Mouse (Mus musculus) layer of hippocampus, adult 8-10 months (tissue): Measurements from ENCODE around the gene Gm4305. TPM values are rescaled to one million over a fixed set of nuclear protein-coding genes. Genes with fewer than 3 reads are reported as not detected.
"Not testable (repeated sequence)": the region's sequence is repeated elsewhere in the genome, so short reads cannot be mapped to it uniquely, and the experiment has no call there.

Source experiments
- DNase-seq, 2 experiments: peaks; one replicate each; pipeline ENCODE4 v3.0.0; 2022; ENCODE audit warnings: low spot score in 2 of 2
- total RNA-seq, 4 experiments: library from RNA; stranded (reverse); gene quantifications; 2 replicates each; pipeline ENCODE4 v1.2.4; 2022

Gm4305 gene
- not detected for total RNA-seq

DNA sequence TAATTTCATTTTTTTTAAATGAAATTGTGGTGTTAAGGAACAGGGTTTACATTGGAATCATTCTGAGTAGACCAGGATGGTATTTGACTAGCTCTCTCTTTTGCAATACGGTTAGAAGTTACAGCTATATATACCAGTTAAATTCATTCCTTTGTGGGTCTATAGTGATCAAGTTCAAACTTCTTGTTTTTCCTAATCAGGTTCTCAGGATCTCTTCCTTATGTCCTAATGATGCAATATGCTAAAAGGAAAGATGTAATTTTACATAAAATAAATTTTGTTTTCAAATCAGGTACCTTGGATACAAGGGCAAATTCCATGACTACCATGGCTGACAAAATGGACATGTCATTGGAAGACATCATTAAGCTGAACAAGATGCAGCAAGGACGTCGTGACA, at the start of gene Gm4305:
Gene Gm4305 (plus strand): TSS at position 301 of the 400 bp plus-strand sequence.
- not testable (repeated sequence) for DNase-seq

DNA sequence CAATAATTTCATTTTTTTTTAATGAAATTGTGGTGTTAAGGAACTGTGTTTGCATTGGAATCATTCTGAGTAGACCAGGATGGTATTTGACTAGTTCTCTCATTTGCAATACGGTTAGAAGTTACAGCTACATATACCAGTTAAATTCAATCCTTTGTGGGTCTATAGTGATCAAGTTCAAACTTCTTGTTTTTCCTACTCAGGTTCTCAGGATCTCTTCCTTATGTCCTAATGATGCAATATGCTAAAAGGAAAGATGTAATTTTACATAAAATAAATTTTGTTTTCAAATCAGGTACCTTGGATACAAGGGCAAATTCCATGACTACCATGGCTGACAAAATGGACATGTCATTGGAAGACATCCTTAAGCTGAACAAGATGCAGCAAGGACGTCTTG, 15.5 kb upstream of the Gm4305 start, which contains the start of gene Gm4301:
Gene Gm4301 (plus strand): TSS at position 301 of the 400 bp plus-strand sequence.
- not testable (repeated sequence) for DNase-seq

DNA sequence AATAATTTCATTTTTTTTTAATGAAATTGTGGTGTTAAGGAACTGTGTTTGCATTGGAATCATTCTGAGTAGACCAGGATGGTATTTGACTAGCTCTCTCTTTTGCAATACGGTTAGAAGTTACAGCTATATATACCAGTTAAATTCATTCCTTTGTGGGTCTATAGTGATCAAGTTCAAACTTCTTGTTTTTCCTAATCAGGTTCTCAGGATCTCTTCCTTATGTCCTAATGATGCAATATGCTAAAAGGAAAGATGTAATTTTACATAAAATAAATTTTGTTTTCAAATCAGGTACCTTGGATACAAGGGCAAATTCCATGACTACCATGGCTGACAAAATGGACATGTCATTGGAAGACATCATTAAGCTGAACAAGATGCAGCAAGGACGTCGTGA, 10.4 kb upstream of the Gm4305 start, which contains the start of gene Gm4302:
Gene Gm4302 (plus strand): TSS at position 301 of the 400 bp plus-strand sequence.
- not testable (repeated sequence) for DNase-seq

DNA sequence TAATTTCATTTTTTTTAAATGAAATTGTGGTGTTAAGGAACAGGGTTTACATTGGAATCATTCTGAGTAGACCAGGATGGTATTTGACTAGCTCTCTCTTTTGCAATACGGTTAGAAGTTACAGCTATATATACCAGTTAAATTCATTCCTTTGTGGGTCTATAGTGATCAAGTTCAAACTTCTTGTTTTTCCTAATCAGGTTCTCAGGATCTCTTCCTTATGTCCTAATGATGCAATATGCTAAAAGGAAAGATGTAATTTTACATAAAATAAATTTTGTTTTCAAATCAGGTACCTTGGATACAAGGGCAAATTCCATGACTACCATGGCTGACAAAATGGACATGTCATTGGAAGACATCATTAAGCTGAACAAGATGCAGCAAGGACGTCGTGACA, 5.2 kb upstream of the Gm4305 start, which contains the start of gene Gm4303:
Gene Gm4303 (plus strand): TSS at position 301 of the 400 bp plus-strand sequence.
- DNase-seq, result not testable (repeated sequence)

DNA sequence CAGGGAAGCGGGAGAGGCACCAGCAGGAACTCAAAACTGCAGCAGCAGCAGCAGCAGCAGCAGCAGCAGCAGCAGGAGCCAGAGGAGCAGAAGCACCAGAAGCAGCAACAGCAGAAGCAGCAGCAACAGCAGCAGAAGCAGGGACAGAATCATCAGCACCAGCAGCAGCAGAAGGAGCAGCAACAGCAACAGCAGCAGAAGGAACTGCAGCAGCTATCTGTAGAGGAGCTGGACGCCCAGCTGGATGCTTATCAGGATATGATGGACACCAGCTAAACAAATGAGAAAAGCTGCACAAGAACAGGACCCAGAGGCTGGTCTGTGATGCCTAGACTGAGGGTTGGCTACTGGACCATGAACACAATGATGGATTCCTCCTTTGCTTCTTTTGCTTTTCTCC, 5.9 kb downstream of the Gm4305 start:
- DNase-seq, result peak; percentile 1 to 2

DNA sequence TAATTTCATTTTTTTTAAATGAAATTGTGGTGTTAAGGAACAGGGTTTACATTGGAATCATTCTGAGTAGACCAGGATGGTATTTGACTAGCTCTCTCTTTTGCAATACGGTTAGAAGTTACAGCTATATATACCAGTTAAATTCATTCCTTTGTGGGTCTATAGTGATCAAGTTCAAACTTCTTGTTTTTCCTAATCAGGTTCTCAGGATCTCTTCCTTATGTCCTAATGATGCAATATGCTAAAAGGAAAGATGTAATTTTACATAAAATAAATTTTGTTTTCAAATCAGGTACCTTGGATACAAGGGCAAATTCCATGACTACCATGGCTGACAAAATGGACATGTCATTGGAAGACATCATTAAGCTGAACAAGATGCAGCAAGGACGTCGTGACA, 10.1 kb downstream of the Gm4305 start, which contains the start of gene Gm4307:
Gene Gm4307 (plus strand): TSS at position 301 of the 400 bp plus-strand sequence.
- DNase-seq, result not testable (repeated sequence)

DNA sequence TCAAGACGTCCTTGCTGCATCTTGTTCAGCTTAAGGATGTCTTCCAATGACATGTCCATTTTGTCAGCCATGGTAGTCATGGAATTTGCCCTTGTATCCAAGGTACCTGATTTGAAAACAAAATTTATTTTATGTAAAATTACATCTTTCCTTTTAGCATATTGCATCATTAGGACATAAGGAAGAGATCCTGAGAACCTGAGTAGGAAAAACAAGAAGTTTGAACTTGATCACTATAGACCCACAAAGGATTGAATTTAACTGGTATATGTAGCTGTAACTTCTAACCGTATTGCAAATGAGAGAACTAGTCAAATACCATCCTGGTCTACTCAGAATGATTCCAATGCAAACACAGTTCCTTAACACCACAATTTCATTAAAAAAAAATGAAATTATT, 31.6 kb downstream of the Gm4305 start, which contains the start of gene Gm4312:
Gene Gm4312 (minus strand): TSS at position 101 of the 400 bp plus-strand sequence.
- DNase-seq, result not testable (repeated sequence)

Other genes starting within 250 kb of the Gm4305 start
- gene Gm4301, start 15.4 kb upstream of the Gm4305 start, total RNA-seq, result not detected
- gene Gm4302, start 10.3 kb upstream of the Gm4305 start, total RNA-seq, result not detected
- not detected for gene Gm4303, start 5.1 kb upstream of the Gm4305 start, total RNA-seq
- gene Gm4307, start 10.2 kb downstream of the Gm4305 start, total RNA-seq, result not detected
- not detected for gene Gm4312, start 31.5 kb downstream of the Gm4305 start, total RNA-seq
- gene Tmtc3, start 136.3 kb downstream of the Gm4305 start, total RNA-seq, result 10 to 100 TPM; 10.2 to 15.6 (median 12.9) TPM
- gene Cep290, start 136.5 kb downstream of the Gm4305 start, total RNA-seq, result 10 to 100 TPM; 14.0 to 16.3 (median 14.6) TPM
- 10 to 100 TPM; 25.1 to 30.2 (median 26.5) TPM for gene 4930430F08Rik, start 239.3 kb downstream of the Gm4305 start, total RNA-seq
- not detected for gene 1700017N19Rik, start 239.4 kb downstream of the Gm4305 start, total RNA-seq